Mouse (Mus musculus): ENCODE measurements at regions not wholly inside any gene's neighbourhood (a gene's known extent, or its start where the extent isn't known, plus 50 kb on each side); places are given as distances from the start of the nearest gene placed in this dataset.
"Not testable (repeated sequence)": the region's sequence is repeated elsewhere in the genome, so short reads cannot be mapped to it uniquely, and the experiment has no call there.

DNA sequence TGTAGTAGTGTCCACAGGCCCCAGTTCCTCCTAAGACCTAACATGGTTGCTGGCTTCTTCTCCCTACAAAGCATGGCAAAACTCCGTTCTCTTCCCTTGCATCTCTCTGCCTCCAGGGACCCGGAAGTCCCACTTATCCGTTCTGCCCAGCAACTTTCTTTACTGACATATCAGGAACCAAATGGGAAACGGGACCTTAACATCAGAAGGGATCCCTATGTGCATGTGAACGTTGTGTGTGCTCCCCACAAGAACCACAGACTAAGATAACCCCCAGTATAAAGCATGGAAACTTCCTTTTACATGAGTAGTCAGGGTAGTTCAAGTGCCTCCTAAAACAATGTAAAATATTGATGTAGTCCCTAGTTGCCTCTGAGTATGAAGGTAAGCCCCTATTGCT, 61.6 kb downstream of the Zxdb start:
- intact Hi-C loops (cut with DNase I): no loop called here

DNA sequence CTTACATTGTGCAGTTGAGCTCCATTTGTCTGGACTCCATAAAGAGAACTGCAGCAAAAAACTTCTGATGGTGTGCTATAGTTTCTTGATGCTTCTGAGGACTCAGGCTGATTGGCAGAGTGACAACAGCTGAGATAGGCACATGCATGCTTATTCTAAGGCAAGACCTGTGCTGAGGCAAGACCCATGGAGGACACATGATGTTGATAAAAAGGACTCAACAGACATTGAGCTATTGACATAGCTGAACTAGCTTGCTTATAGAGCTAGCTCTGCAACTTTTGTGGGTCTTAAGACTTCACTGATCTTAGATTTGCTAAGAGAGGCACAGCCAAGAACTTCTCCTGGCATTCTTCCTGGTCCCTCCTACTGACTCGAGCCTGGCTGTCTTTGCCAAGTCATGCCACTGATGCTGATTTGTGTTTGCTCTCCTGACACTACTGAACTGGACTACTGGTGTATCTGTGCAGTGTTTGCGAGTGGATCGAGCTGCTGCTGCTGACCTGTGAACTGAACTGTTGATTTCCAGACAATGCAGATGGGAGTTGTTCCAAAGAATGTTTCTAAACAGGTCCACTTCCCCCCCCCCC, 64.1 kb downstream of the Zxdb start:
- intact Hi-C loops (cut with DNase I): no loop called here
- DNase-seq (ENCODE audit: extremely low spot score in 1 of 2, low spot score in 2 of 2): no peak

More for the DNA sequence above, 61.6 kb downstream of the Zxdb start:
- DNase-seq (ENCODE audit: extremely low spot score in 1 of 2, low spot score in 2 of 2): no peak

DNA sequence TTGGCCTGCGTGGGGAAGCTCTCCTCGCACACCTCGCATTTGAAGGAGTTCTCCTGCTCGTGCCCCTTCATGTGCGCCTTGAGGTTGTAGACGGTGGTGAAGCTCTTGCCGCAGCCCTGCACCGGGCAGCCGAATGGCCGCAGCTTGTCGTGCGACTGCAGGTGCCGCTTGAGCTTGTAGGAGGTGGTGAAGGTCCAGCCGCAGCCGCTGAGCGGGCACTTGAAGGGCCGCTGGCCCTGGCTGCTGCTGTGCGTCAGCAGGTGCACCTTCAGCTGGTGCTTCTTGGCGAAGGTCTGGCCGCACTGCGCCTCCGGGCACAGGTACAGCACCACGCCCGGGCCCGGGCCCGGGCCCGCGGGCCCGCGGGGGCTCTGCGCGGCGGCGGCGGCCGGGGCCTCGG, 72.5 kb downstream of the Zxdb start:
- intact Hi-C loops (cut with DNase I); DNase-seq (ENCODE audit: extremely low spot score in 1 of 2, low spot score in 2 of 2): not testable (repeated sequence)

DNA sequence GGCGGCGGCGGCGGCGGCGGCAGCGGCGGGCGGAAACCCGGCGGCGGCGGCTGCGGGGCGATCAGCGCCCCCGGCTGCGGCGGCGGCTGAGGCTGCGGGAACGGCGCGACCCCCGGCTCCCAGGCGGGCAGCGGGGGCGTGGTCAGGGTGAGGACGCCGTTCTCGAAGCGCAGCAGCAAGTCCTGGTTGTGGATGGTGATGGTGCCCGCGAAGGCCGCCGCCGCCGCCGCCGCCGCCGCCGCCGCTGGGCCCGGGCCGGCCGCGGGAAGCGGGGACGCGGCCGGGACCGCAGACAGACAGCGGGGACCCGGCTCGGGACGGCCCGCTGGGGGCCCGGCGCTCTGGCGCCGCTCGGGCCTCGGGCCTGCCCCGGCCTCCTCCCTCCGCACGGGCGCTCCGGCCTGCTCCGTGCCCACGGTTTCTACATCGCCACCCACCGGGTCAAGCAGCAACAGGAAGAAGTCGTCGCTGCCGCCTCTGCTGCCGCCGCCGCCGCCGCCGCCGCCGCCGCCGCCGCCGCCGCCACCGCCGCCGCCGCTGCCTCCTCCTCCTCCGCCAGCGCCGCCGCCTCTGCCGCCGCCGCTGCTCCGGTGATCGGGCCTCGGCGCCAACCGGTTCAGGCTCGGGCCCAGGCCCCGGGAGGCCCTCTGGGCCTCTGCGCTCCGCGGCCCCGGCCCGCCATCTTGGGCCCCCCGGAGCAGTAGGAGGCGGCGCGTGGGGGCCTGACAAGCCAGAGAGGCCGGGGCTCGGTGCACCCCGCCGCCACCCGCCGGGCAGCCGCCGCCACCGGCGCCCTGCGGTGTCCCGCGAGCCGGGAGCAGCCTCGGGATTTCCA, 73.2 kb downstream of the Zxdb start:
- intact Hi-C loops (cut with DNase I); DNase-seq (ENCODE audit: extremely low spot score in 1 of 2, low spot score in 2 of 2): not testable (repeated sequence)

DNA sequence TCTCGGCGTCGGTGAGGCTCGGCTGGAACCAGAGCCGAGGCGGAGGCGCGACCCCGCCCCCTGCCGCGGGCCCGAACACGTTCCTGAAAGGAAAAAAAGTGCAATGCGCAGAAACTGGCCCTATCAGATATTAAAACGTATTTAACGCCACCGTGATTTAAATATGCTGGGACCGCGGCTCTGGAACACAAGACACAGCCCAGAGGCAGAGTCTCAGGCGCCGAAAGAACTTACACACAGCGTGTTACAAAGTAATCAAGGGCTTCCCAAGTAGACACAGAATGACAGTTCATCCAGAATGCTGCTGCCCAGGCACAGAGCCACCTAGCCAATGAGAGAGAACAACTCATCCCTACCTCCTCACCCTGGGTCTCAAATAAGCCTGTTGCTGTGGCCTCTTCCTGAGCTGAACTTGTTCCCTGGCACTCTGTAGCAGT, 73.8 kb downstream of the Zxdb start:
- DNase-seq (ENCODE audit: extremely low spot score in 1 of 2, low spot score in 2 of 2); intact Hi-C loops (cut with DNase I): not testable (repeated sequence)

DNA sequence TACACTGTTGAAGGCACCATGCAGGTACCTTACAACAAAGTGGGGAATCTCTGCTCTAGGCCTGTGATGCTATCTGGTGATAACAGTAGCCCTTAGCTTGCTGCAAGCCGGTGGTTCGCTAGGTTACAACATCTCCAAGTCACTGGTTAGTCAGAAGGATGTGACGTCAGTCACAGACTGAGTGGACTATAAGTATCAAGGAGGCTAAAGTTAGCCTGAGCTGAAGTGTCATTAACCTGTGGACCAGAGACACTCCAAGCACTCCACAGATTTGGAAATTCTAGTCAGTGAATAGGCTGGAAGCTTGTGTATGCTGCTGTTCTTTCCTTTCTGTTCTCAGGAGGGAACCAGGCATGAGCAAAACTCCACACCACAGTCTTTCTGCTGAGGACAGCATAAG, 88.4 kb downstream of the Zxdb start:
- intact Hi-C loops (cut with DNase I); DNase-seq (ENCODE audit: extremely low spot score in 1 of 2, low spot score in 2 of 2): not testable (repeated sequence)

DNA sequence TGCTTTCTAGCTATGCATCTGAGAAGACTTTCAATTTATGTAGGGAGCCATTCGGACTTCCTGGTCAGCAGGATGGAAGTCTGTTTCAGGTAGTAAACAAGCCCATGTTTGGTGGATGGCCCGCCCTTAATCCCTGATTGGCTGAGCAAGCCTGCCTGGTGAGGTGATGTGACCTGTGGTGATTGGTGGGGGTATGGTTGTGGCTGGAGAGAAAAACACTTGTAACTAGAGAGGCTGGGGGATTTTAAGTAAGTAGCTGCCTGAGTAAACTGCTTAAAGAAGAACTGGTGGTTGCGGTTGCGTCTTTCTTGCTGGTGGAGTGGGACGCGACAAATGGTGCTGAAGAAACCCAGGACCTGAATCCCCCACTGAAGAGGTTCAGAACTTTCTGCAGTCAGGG, 103.2 kb downstream of the Zxdb start:
- intact Hi-C loops (cut with DNase I); DNase-seq (ENCODE audit: extremely low spot score in 1 of 2, low spot score in 2 of 2): not testable (repeated sequence)

DNA sequence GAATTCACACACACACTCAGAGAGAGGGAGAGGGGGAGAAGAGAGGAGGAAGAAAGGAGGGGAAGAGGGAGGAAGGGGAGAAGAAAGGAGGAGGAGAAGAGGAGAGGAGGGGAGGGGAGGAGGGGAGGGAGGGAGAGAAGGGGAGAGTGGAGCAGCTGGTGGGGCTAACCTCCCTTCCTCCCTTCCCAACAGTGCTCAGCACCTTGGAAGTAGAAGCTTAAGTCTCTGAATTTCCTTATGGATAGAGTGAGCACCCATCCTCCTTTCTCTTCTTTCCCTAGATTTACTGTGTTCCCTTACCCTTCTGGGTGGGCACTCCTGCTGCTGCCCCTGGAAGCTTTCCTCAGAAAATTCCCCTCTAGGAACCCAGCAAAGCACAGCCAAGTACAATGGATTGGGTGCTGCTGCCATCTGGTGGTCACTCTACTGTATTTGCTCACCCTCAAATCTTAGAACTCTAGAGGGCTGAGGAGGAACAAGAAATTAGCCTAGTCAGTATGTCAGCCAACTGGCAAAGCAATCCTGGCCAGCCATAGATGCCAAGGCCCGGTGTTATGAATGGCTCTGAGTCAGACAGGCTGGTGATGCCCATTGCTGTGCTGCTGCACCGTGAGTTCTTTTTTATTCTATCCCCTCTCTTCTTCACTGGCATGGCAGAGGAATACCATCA, 119.9 kb downstream of the Zxdb start:
- intact Hi-C loops (cut with DNase I); DNase-seq (ENCODE audit: extremely low spot score in 1 of 2, low spot score in 2 of 2): not testable (repeated sequence)

DNA sequence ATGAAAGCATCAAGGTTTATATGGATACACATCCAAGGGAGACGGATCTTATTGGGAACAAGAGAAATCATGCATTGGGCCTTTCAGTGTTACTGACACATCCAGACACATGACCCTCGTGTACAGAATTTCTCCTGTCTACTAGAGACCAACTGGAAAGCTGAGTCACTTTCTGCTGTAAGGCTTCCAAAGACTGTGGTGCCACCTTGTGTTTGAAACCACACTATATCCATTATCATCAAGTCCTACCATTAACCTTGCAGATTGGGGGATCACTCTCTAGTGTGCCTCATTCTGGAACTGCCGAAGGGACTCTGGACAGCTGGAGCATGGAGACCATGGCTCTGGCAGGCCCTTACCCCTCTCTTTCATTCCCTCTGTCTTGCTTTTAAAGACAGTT, 125.2 kb downstream of the Zxdb start:
- intact Hi-C loops (cut with DNase I); DNase-seq (ENCODE audit: extremely low spot score in 1 of 2, low spot score in 2 of 2): not testable (repeated sequence)

DNA sequence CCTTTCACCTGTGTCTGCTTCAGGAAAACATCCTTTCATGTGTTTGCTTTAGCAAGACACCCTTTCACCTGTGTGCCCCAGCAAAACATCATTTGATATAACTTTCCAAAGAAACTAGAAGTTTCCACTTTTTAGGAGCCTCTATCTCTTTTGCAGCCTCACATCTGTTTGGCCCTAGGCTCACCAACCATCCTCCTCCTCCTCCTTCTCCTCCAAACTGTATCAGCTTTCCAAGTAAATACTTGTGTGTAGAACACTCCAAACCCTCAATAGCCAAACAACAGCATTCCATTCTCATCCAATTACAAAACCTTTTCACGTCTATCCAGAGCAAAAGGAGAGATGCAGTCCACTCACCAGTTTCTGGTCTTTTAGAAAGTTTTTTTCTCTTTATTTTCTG, 133.1 kb downstream of the Zxdb start:
- DNase-seq (ENCODE audit: extremely low spot score in 1 of 2, low spot score in 2 of 2): no peak
- intact Hi-C loops (cut with DNase I): no loop called here

DNA sequence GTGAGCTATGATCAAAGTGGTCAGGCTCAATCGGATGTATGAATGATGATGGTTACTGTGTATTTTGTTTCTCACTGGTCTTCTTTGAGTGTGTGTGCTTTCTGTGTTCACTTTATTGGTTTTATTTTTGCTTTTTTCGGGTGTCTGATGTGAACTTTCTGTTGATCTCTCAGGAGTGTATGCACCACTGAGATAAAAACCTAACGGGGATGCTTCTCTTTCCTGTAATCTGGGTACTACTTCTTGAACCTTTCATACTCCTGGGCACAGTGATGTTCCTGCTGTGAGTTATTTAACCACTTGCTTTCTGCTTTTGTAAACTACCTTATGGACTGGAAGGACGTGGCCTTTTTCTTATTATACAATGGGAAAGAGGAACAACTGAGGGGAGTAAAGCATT, 133.6 kb downstream of the Zxdb start:
- no peak for DNase-seq (ENCODE audit: extremely low spot score in 1 of 2, low spot score in 2 of 2)
- intact Hi-C loops (cut with DNase I): no loop called here

DNA sequence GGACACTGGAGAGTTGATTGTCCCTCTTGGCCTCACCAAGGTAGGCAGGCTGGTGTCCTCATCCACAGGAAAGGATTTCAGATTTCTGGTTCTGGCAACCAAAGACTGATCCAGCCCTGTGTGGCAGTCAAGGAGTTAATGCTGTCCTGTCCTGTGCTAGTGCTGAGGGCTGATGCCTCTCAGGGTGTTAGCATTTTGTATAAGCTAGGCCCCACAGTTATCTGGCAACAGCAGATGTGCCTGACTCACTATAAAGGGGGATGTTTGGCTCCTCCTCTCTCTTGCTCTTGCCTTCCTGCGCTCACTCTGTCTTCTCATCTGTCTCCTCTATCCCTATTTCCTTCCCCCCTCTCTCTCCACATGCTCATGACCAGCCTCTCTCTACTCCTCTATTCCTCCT, 138.8 kb downstream of the Zxdb start:
- intact Hi-C loops (cut with DNase I): loop anchor here (5.0 kb wide), 1 partner anchor 144 kb away; no protein-coding TSS in a partner anchor

DNA sequence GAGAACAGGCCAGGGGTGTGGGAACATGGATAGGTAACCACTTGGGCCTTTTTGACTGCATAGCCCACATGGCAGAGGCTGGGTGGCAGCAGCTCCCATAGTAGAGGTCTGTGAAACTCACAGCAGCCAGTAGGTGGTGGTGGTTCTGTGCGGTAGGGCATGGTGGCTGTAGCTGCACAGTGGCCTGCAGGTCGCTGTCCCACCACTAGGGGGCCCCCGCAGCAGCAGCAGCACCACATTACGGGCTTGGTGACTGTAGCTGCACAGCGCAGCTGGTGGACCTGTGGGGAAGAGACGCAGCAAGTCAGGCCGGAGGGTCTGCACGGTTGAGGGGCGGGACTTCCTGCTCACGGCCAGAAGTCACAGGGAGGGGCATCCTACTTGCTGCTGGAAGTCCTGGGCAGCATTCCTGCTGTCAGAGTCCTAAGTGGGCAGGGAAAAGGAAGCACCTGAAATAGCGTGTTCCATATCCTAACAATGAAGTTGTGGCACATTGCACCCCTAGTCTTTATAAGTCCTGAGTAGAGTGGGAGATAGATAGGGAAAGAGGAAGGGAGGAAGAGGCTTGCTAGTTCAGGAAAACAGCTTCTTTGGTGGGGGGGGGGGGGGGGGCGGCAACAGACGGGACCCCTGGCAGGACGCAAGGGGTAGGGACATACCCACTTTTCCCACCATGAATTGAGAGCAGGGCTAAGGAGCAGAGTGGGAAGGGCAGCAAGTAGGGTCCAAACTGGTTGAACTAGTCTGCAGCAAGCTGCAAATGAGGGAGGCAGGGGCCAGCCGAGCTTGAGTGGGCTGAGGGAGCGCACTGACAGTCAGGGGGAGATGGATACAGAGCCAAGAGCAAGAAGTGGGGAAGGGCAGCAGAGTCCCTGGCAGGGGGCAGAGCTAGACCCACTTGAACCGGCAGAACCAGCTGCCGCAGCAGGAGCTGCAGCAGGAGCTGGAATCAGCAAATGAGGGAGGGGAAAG, 141.4 kb downstream of the Zxdb start:
- intact Hi-C loops (cut with DNase I): loop anchor here (5.0 kb wide), 1 partner anchor 126 kb away; no protein-coding TSS in a partner anchor
- peak; percentile 77 to 91 for DNase-seq (ENCODE audit: extremely low spot score in 1 of 2, low spot score in 2 of 2)

More for the DNA sequence above, 138.8 kb downstream of the Zxdb start:
- no peak for DNase-seq (ENCODE audit: extremely low spot score in 1 of 2, low spot score in 2 of 2)

DNA sequence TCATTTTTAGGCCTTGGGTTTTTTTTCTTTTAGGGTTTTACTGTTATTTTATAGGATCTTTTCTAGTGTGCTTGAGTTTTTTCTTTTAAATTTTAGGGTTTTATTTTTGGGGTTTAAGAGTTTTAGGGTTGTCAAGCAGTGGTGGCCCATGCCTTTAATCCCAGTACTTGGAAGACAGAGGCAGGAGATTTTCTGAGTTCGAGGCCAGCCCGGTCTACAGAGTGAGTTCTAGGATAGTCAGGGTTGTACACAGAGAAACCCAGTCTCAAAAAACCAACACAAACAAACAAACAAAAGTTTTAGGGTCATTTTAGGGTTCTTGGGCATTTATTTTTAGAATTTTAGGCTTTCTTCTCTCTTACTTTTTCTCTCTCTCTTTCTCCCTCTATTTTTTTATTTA, 142.9 kb downstream of the Spin4 start:
- DNase-seq (ENCODE audit: extremely low spot score in 1 of 2, low spot score in 2 of 2); intact Hi-C loops (cut with DNase I): not testable (repeated sequence)

Measured in left cerebral cortex, postnatal 10 days (tissue).